12 mouse cellular contexts compared by ENCODE assay signal in genomic region chr1:13752479-13752878, GRCm38 (mm10).
A peak's percentile ranks its signal among the peaks of the same experiment; 100 is the strongest.
DNase-seq lines count a peak whose midpoint lies in the region.
"Had no signal": no experiment of that assay in that cellular context is flagged by ENCODE, and none has a peak within 500 bp of the region (broad histone marks: within the 10 kb centered on the region; RNA-seq: fewer than 3 reads in every experiment).

No protein-coding gene starts in this region.

- intact Hi-C loops in gastrocnemius, postnatal 14 days (cut with DNase I; ENCODE audit: low total_unique reads), result no loop called here

- peak; percentile 44 to 55 for DNase-seq in frontal cortex, adult 2 months (ENCODE audit: extremely low spot score in 1 of 2, low spot score in 1 of 2)
- no peak for DNase-seq in frontal cortex, postnatal 14 days (ENCODE audit: low spot score in 2 of 2)
- DNase-seq in right cerebral cortex, adult 18-20 months, result peak; percentile 48
- no peak for DNase-seq in right cerebral cortex, postnatal 14 days
- peak; percentile 50 for DNase-seq in induced T-regulatory cell, adult 2 months (ENCODE audit: low read depth)
- DNase-seq in right cerebral cortex, postnatal 25 days, result peak; percentile 27
- DNase-seq in gastrocnemius, postnatal 4 days (ENCODE audit: low spot score in 2 of 2), result no peak
- DNase-seq in gastrocnemius, postnatal 14 days, result no peak
- DNase-seq: cerebellum, postnatal 10 days; kidney, adult 11 months; kidney, postnatal 14 days; retina, postnatal 1 day had no signal

Comparison
In these comparisons a context has a peak if more than half of its experiments do, and no peak if none do; other contexts are left out.
1. DNase-seq: peak in frontal cortex, adult 2 months (2 of 2), right cerebral cortex, adult 18-20 months (single experiment), induced T-regulatory cell, adult 2 months (single experiment) and right cerebral cortex, postnatal 25 days (single experiment); none in frontal cortex, postnatal 14 days (0 of 2), right cerebral cortex, postnatal 14 days (single experiment), gastrocnemius, postnatal 4 days (0 of 2) and gastrocnemius, postnatal 14 days (single experiment).